Mouse (Mus musculus): Measurements from ENCODE around the gene Prokr1. TPM values are rescaled to one million over a fixed set of nuclear protein-coding genes. Genes with fewer than 3 reads are reported as not detected.

The Prokr1 gene
- polyA plus RNA-seq, 2 experiments: 2.9 to 4.9 TPM

- ATAC-seq (ENCODE audit: insufficient read depth) (no peak), DNase-seq (ENCODE audit: low read depth in 3 of 3, low spot score in 3 of 3) (no peak)
- Histone ChIP-seq H3K9ac (replicated peaks) (no peak overlapping the region), H3K4me3 (ENCODE audit: insufficient read depth in 1 of 2, low read depth in 2 of 2, low read length in 2 of 2) (no peak overlapping the region), H3K9me3 (ENCODE audit: control insufficient read depth, low read length) (no peaks in the 10 kb centered on the region), H3K36me3 (replicated peaks; ENCODE audit: control insufficient read depth, insufficient read depth, low read depth) (no peaks in the 10 kb centered on the region), H3K4me2 (ENCODE audit: low read depth) (no peak overlapping the region), H3K4me1 (replicated peaks; ENCODE audit: control insufficient read depth in 2 of 2, insufficient read depth in 2 of 2, low read length in 1 of 2) (peaks cover 0 to 4% of the 10 kb centered on the region in 2 experiments; a peak in 1 of 4 replicates), H3K27me3 (ENCODE audit: control insufficient read depth, insufficient read depth, low read length) (no peaks in the 10 kb centered on the region; the same call in 1 of the 2 replicates), H3K27ac (no peak overlapping the region)
- TF ChIP-seq CTCF (IDR thresholded peaks at IDR 0.05; ENCODE audit: low read depth) (no peak), EP300 (IDR thresholded peaks at IDR 0.05; ENCODE audit: low read depth) (no peak)
- WGBS (ENCODE audit: insufficient replicate concordance): 61% methylated on average over 9 of the region's 9 CpGs
These were observed 22.6 kb downstream of the Prokr1 start for GRCm38 (mm10) chr6:87567686-87568593.

DNA sequence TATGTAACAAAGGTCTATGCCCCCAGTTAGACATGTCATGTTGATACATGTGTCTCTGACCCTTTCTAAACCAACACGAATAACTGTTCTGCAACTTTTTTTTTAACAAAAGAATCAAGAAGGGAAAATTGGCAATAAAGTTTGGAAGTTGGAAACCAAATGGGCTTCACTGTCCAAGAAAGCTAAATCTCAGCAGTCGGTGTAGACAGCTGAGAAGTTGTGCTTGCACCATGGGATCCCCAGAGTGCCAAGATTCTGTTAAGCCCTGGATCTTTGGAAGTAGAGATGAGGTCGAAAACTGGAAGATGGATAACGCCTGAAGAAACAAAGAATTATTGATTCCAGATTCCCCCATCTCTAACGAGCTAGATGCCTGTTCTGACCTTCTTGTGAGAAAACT is 25.4 kb downstream of the Prokr1 start:
- 57% methylated on average over 5 of the region's 5 CpGs for WGBS (ENCODE audit: insufficient replicate concordance)

GRCm38 (mm10) chr6:87564356-87564755 is 26.2 kb downstream of the Prokr1 start:
- peaks cover 0 to 4% of the 10 kb centered on the region in 2 experiments; a peak in 1 of 4 replicates for H3K4me1 ChIP-seq (replicated peaks; ENCODE audit: control insufficient read depth in 2 of 2, insufficient read depth in 2 of 2, low read length in 1 of 2)
- no peak overlapping the region for H3K27ac ChIP-seq
- DNase-seq (ENCODE audit: low read depth in 3 of 3, low spot score in 3 of 3) (no peak), ATAC-seq (ENCODE audit: insufficient read depth) (no peak)
- no peaks in the 10 kb centered on the region for H3K9me3 ChIP-seq (ENCODE audit: control insufficient read depth, low read length)
- H3K4me2 ChIP-seq (ENCODE audit: low read depth): no peak overlapping the region
- no peaks in the 10 kb centered on the region for H3K36me3 ChIP-seq (replicated peaks; ENCODE audit: control insufficient read depth, insufficient read depth, low read depth)
- WGBS (ENCODE audit: insufficient replicate concordance): 70% methylated on average over 4 of the region's 4 CpGs
- H3K9ac ChIP-seq (replicated peaks): no peak overlapping the region
- no peak for TF ChIP-seq CTCF (IDR thresholded peaks at IDR 0.05; ENCODE audit: low read depth)
- TF ChIP-seq EP300 (IDR thresholded peaks at IDR 0.05; ENCODE audit: low read depth): no peak
- H3K4me3 ChIP-seq (ENCODE audit: insufficient read depth in 1 of 2, low read depth in 2 of 2, low read length in 2 of 2): no peak overlapping the region
- H3K27me3 ChIP-seq (ENCODE audit: control insufficient read depth, insufficient read depth, low read length): no peaks in the 10 kb centered on the region; the same call in 1 of the 2 replicates

More for the DNA sequence above, 25.4 kb downstream of the Prokr1 start:
- TF ChIP-seq EP300 (IDR thresholded peaks at IDR 0.05; ENCODE audit: low read depth) (no peak), CTCF (IDR thresholded peaks at IDR 0.05; ENCODE audit: low read depth) (no peak)
- Histone ChIP-seq H3K27me3 (ENCODE audit: control insufficient read depth, insufficient read depth, low read length) (no peaks in the 10 kb centered on the region; the same call in 1 of the 2 replicates), H3K4me3 (ENCODE audit: insufficient read depth in 1 of 2, low read depth in 2 of 2, low read length in 2 of 2) (no peak overlapping the region), H3K9ac (replicated peaks) (no peak overlapping the region), H3K27ac (no peak overlapping the region), H3K9me3 (ENCODE audit: control insufficient read depth, low read length) (no peaks in the 10 kb centered on the region), H3K4me2 (ENCODE audit: low read depth) (no peak overlapping the region), H3K4me1 (replicated peaks; ENCODE audit: control insufficient read depth in 2 of 2, insufficient read depth in 2 of 2, low read length in 1 of 2) (peaks cover 0 to 4% of the 10 kb centered on the region in 2 experiments; a peak in 1 of 4 replicates), H3K36me3 (replicated peaks; ENCODE audit: control insufficient read depth, insufficient read depth, low read depth) (no peaks in the 10 kb centered on the region)
- DNase-seq (ENCODE audit: low read depth in 3 of 3, low spot score in 3 of 3): no peak
- no peak for ATAC-seq (ENCODE audit: insufficient read depth)

GRCm38 (mm10) chr6:87553724-87554123 is 36.8 kb downstream of the Prokr1 start:
- Histone ChIP-seq H3K27ac (no peak overlapping the region), H3K36me3 (replicated peaks; ENCODE audit: control insufficient read depth, insufficient read depth, low read depth) (no peaks in the 10 kb centered on the region), H3K27me3 (ENCODE audit: control insufficient read depth, insufficient read depth, low read length) (no peaks in the 10 kb centered on the region), H3K9ac (replicated peaks) (no peak overlapping the region), H3K4me1 (replicated peaks; ENCODE audit: control insufficient read depth in 2 of 2, insufficient read depth in 2 of 2, low read length in 1 of 2) (0 out of 4 replicates have a peak, but pooled peaks cover 0 to 2% of the 10 kb centered on the region in 2 experiments), H3K9me3 (ENCODE audit: control insufficient read depth, low read length) (no peaks in the 10 kb centered on the region), H3K4me2 (ENCODE audit: low read depth) (no peak overlapping the region), H3K4me3 (ENCODE audit: insufficient read depth in 1 of 2, low read depth in 2 of 2, low read length in 2 of 2) (no peak overlapping the region)
- TF ChIP-seq CTCF (IDR thresholded peaks at IDR 0.05; ENCODE audit: low read depth) (no peak), EP300 (IDR thresholded peaks at IDR 0.05; ENCODE audit: low read depth) (no peak)
- DNase-seq (ENCODE audit: low read depth in 3 of 3, low spot score in 3 of 3) (no peak), ATAC-seq (ENCODE audit: insufficient read depth) (no peak)
- WGBS (ENCODE audit: insufficient replicate concordance): 57% methylated on average over 3 of the region's 3 CpGs

Measured in liver, embryonic 14.5 days (tissue).